Mouse (Mus musculus): ENCODE data around the gene Afdn.

GRCm38 (mm10) chr17:13889818-13890434, 129.6 kb downstream of the Afdn start:
- TF ChIP-seq CTCF (IDR thresholded peaks at IDR 0.05; ENCODE audit: low read depth): no peak
- TF ChIP-seq EP300 (optimal IDR thresholded peaks at IDR 0.05): no peak
